Mouse (Mus musculus) cerebellum, adult 18-20 months (tissue): ENCODE data around the gene Tubb4b.

ENCODE experiments used
- DNase-seq, 2 experiments: peaks; one replicate each; pipeline ENCODE4 v3.0.0; 2021

The Tubb4b gene

DNA sequence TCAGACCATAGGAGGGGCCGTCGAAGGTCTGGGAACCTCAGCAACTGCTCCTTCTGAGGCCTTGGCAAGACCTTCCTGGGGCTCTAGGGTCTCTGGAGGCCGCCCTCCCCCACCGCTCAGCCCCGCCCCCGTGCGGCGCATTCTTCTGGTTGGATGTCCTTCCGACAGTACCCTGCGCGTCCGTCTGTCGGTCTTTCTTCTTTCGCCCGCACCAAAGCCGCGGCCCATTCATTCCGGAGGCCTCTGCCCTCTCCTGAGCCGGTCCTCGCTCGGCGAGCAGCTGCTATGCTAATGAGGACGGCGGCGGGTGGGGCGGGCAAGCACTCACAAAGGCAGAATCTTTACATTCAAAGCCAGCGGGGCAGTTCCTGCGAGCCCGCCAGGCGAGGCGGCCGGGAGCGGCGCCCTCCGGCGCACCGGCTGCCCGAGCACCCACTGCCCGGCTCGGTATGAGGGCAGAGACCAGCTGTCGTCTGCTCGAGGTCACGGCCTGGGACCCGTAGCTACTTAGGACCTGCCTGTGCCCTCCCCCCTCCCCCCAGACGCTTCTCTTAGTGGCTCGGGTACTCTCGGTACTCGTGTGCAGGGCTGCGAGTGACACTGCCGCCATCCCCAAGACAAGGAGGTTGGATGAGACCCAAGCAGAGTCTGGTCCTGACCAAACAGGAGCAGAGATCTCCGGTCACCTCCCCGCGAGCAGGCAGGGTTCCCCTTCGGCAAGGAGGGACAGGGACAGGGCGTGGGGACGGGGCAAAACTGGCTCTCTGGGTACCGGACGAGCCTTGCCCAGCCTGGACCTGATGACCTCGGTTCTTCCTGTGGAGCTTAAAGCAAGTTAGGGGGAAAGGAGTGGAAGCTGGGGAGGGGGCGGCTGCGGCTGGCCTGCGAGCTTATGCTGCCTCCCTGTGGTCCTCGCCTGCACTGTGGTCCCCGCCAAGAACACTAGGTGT lies 38.6 kb downstream of the Tubb4b start:
- DNase-seq: peak; percentile 34 to 36

DNA sequence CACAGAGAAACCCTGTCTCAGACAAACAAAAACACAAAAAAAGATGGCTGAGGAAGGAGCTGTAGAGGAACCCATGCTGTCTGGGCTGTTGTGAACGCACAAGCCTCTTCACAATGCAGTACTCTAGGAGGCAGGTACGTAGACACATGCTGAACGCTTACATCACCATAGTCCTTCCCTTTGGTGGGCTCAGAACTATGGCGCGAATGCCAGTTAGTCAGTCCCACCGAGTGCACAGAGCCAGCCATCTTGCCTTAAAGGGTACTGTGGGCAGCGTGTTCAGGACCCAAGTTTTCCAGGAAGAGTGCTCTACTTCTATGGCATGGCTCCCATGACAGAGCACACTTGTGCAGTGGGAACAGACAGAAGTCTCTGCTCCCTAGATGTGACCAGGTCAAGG lies 40.0 kb downstream of the Tubb4b start:
- no peak for DNase-seq

DNA sequence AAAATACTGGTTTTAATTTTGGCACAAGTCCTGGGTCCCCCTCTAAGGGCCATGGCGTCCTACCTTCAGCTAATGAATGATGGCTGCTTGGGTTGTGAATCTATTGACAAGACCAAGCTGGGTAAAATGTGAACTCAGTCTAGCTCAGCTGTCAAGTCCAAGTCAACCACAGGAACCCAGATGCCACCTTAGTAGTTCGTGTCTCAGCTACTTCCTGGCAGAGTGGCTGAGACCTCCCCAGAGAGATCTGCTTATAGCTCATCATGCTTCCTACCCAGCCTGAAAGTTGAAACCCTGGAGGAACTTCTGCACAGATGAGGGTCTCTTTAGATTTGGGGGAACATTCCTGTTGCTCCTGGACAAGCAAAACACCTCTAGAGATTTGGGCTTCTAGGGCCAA lies 41.2 kb downstream of the Tubb4b start:
- no peak for DNase-seq

DNA sequence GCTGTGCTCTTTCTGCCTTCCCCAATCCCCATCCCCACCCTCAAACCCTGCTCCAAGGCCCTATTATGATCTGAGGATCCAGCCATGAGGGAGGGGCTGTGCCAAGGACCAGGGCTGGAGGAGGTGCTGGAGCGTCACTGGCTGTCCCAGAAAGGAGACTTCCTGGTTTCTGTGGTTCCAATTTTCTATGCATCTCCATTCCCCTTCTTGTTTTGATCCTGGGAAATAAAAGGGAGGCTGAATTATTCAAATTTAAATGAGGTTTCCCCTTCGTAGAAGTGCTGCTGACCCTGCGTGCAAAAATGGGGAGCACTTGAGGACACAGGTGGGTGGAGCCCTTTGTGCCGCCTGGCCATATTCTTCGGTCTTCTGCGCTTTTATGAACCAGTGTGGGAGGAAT lies 41.8 kb downstream of the Tubb4b start:
- DNase-seq: no peak

DNA sequence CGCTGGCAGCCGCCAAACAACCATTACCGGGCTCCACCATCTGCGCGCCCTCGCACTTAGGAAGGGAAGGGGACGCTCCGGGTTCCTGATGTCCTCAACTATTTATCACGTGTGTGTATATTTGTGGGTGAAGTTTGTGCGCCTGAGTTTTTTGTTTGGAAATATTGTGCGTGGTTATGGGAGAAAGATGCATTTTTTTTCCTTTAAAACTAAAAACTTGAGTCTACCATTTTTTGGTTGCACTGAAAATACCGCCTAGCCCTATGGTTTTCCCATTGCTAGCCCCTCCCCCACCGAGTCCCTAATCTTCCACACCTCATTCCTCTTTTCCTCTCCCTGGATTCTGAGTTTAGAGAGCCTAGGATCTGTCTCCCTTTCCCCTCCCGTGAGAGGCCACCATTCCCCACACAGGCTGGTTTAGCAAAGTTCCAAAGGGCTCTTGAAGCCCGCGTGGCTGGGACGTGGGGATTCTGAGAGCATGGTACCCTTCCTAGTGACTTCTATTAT lies 42.6 kb downstream of the Tubb4b start:
- DNase-seq: no peak

DNA sequence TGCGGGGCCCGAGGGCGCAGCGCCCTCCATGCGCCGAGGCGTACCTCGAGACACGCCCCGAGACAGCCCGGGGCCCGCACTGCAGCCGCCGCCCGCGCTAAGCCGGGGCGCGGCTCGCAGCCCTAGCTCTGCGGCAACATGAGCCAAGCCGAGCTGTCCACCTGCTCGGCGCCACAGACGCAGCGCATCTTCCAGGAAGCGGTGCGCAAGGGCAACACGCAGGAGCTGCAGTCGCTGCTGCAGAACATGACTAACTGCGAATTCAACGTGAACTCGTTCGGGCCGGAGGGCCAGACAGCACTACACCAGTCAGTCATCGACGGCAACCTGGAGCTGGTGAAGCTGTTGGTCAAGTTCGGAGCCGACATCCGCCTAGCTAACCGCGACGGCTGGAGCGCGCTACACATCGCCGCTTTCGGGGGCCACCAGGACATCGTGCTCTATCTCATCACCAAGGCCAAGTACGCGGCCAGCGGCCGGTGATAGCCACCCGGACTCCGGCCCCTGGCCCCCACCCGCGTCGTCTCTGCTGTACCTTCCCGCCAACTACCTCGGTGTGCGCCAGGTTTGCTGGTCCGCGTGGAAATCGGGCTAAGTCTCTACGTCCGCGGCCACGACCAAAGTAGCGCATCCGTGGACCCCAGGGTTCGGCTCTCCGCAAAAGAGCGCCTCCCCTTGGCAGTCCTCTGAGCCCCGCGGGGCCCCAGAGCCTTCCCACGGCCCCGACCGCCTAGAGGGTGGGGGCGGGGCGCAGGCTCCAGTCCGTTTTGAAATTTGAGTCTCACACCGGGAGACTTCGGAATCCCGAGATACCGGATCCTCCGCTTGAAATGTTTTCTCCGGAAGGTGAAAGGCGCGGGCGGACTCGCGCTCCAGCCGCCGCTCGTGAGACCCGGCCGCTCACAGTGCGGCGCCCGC lies 43.3 kb downstream of the Tubb4b start:
- peak; percentile 37 to 46 for DNase-seq

DNA sequence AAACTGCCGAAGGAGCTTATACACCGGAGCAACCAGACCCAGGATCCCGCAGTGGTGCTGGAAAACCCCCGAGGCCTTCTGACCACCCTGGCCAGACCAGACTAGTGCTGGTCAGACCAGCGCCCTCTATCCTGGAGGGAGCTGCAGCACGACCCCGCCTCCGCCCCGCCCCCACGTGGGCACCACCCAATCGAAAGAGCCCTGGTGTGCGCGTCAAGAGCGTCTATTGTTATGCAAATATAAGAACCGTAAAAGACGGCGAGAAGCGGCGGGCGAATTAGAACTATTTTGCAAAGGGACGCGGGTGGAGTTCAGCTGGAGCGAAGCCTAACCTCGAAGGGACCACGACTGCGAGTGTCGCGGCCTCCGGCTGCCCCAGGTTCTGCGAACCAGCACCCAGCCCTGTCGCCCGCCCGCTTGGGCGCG lies 44.0 kb downstream of the Tubb4b start, which contains the start of gene Nrarp:
Gene Nrarp (plus strand): TSS at position 281 of the 426 bp plus-strand sequence.
- DNase-seq: peak; percentile 86 to 89

DNA sequence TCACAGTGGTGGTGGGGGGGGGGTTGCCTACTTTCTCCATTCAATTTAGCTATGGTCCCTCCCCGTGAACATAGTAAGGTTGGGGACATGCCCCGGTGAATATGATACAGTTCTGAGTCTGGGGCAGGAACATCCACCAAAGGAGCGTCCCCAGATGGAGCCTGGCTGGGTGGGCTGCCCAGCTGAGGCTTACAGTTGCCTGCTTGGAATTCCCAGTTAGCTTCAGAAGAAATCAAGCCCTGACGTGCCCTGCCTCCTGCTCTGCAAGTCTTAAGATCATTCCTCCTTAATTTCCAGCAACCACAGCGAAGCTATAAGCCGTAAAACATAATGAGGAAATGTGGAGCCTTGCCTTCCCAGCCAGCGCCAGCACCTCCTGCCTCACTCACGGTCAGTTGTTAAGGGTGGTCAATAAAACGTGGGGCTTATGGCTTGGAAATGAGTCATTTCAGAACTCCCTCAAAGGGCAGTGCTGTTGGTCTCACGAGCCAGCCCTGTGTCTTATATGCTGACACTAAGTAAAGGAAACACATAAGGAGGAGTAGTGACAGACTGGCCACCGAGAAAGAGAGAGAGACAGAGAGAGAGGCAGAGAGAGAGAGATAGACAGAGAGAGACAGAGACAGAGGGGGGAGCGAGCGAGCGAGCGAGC lies 44.8 kb downstream of the Tubb4b start:
- DNase-seq: no peak

DNA sequence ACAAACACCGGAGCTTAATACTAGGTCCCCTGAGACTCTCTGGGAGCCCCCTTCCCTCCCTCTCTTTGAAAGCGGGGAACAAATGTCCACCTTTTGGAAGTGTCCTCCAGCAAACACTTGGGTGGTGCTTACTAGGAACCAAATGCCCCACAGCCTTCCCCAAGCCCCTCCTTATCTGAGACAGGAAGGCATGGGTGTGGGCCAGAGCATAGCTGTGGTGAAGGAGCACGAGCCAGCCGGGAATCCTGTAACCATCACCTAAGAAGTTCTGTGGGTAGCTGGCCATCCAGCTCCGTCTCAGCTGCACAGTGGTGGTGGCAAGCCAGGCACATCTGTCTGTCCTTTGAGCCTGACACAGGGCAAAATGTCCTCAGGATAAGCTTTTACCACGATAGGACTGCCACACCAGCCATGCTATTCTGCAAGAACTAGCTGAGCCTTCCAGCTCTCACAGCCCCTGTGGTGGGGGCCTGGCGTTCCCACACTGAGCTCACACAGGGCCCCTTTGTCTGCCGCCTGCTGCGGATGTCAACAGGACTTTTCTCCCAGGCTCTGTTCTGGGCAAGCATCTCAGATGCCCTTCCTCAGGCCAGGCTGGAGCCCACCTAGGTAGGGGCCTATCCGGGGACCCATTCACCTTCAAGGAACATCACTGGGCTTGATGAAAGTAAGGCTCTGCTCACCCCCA lies 46.1 kb downstream of the Tubb4b start:
- no peak for DNase-seq

DNA sequence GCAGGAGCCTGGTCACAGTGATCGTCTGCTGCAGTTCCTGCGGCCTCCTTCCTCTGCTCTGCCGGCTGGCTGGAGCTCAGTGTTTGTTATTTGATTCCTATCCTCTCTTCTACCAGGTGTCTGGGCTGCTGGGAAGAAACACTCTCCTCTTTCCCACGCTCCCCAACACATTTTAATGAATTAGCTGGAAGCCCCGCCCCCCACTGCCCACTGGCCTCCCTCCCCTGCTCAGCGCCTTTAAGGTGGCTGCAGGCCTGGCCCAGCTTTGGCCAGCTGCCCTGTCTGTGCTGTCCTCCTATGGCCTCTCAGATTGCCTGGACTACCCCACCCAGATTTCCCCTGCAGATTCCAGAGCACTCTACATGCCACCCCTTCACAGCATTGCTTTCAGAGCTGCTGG lies 46.8 kb downstream of the Tubb4b start:
- DNase-seq: no peak

DNA sequence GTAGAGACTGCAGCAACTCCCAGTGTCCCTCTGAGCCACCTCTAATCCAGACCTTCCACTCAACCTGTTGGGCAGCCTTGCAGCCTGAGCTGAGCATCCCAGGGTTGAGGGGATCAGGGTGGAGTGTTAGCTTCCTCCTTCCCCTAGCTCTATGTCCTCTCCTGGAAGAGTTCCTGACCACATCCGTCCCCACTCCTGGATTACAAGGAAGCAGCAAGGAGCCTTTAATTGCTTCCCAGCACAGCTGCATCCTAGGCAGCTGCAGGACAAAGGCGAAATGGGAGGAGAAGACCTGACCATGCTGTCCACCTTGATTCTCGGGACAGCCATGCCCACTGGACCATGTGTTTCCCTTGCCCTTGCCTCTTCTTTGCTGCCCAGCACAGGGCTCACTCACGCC lies 47.4 kb downstream of the Tubb4b start:
- DNase-seq: no peak

DNA sequence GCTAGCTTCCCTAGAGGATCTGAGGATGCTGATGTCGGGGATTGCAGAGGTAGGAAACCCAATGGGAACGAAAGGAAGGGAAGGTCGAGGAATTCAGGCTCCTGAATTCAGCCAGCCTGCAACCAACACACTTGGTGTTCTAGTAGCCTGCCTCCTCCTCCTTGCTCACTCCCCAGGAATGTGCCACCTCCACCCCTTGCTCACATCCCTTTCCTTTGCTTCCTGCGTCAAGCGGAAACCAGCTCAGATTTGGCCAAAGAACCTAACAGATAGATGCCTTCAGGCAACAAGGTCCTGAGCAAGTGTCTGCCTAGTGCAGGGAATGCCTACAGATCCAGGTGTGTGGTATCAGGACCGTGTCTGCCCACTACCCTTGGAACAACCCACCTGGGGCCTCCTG lies 47.9 kb downstream of the Tubb4b start:
- DNase-seq: no peak

DNA sequence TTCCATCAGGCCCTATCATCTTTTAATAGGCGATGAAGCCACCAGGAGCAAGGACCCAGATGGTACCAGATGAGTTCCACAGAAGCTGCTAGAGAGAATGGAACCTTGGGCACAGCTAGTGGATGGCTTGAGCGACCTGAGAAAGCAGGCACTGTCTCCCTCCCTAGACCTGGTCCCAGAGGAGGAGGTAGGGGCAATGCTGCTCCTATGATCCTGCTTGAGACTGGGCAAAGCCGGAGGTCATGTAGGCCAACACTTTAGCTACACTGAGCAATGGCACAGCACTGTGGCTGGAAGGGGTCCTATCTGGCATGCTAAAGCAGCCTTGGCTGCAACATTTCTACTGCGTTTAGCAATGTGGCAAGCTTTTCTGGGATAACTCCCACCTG lies 48.8 kb downstream of the Tubb4b start:
- DNase-seq: no peak

DNA sequence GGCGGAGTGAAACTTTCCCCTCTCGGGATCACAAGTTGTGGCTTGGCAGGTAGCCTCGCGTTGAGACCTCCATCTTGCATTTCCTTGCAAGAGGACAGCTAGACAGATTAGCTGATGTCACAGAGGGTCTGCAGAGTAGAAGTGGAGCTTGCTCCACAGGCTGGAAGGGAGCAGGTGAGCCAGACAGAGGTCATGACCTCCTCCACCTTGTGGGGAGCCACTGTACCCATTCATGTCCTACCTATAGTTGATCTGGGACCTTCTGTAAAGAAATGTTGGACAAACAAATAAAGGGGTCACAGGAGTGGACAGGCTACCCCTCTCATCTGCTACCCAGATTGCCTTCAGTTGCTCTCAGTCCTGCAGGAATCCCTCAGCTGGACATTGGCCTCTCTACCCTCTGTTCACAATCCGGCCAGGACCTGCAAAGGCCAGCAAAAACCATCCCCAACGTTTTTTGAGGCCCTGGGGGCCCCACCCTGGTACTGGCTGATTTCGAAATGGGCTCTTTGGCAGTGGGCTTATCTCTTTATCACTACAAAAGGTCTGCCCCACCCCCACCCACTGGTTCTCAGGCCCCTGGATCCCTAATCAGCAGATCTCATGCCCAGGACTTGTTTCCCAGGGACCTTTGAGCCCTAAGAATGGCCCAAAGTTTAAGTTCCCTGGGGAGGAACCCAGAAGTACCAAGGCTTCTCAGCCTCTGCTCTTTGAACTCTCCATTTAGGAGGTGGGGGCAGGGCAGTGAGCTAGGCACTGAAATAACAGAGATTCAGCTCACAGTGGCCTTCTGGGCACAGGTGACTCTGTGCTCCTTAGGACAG lies 49.4 kb downstream of the Tubb4b start:
- DNase-seq: no peak

DNA sequence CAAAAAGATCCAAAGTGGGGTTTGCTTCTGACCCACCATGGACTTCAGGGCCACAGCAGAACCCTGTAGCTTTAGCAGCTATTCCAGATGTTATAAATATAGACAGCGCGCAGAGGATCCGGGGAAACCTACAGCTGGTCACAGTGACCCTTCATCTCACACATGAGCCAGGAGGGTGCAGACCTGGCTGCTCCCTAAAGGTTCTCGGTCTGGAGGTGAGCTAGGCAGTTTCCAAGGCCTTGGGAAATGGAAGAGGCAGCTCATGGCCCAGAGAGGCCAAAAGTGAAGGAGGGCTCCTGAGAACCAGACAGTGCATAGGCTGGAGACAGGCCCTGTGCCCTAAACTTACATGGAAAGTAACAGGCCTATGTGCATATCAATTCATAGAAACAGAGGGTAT lies 50.7 kb downstream of the Tubb4b start:
- DNase-seq: no peak

DNA sequence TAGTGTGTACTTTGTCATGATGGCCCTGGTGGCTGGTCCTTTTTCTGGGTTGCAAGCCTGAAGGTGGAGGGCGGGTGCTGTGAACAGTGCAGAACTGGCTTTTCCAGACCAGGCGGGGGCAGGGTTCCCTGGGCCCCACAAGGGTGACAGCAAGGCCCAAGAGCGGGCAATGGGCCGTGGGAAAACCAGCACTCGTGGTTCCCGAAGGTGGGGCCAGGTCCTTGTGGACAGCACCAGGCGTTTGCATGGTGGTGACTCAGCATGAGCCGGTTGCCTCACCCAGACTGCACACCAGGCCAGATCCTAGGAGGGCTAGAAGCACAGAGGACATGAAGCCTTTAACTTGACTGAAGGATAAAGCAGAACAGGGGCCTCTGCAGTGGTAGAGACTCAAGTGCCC lies 51.9 kb downstream of the Tubb4b start:
- no peak for DNase-seq
